Mouse (Mus musculus): ENCODE measurements around the gene Sftpd.

DNA sequence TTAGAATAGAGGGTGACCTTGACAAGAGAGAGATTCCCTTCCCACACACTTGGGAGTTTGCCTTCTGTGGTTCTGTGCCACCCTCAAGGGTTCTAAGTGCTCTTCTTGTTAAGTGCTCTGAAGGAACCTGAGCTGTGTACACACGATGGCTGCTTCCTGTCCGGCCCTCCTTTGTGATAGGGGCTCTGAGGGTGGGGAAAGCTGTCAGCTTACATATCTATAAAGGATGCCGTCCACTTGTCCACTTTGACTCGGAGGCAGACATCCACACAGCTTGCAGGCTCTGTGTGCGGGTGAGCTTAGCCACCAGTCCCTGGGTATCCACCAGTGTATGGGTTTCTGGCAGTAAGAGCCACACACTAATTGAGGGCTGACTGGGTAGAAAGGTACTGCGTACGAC is 53.4 kb downstream of the Sftpd start, which contains the start of gene Sftpa1:
- TF ChIP-seq NRF1 (IDR thresholded peaks at IDR 0.05; ENCODE audit: low read depth, low read length) (no peak), ZC3H11A (IDR thresholded peaks at IDR 0.05; ENCODE audit: low read depth, low read length) (no peak)
